Mouse (Mus musculus) cerebellum, adult 2 months (tissue): Measurements from ENCODE around the gene F5.

Experiments
- CTCF ChIP-seq: fragments of 200-500 bp; IDR thresholded peaks from 2 replicates; pipeline ENCODE4 v1.5.1; 2011; ENCODE audit warnings: low read depth, mild to moderate bottlenecking, control low read depth, low read length, moderate library complexity, borderline replicate concordance; ENCODE audit not compliant: insufficient read depth
- POLR2A ChIP-seq: fragments of 200-500 bp; IDR thresholded peaks from 2 replicates; pipeline ENCODE4 v1.6.1; 2011; ENCODE audit warnings: low read length, control low read depth, borderline replicate concordance; ENCODE audit not compliant: insufficient read depth

DNA sequence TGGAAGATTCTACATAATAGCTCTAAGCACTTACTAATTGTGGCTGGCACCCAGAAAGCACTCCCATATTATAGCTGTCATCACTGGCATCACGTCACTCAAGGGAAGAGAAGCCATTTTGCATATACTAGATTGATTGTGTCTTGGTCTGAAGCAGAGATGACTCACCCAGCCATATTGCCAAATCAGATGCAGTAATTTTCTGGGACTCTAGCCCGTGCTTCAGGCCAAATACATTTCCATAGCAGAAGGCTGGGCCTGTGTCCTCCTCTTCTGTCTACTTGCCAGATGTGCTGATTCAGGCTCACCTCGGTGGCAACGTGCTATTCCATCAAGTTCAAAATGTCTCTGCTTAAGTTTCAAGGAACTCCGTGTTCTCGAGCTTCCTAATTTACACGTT, 109.9 kb downstream of the F5 start:
- no peak for TF ChIP-seq CTCF
- TF ChIP-seq POLR2A, result no peak
